Mouse (Mus musculus) lung, adult 2 months (tissue): Measurements from ENCODE around the gene Vmn1r14. TPM values are rescaled to one million over a fixed set of nuclear protein-coding genes. Genes with fewer than 3 reads are reported as not detected.
"Not testable (repeated sequence)": the region's sequence is repeated elsewhere in the genome, so short reads cannot be mapped to it uniquely, and the experiment has no call there.

ENCODE experiments used
- DNase-seq: peaks from one replicate; pipeline ENCODE4 v3.0.0; 2022
- H3K4me1 ChIP-seq: fragments of 200-500 bp; 2 replicates; pipeline ENCODE4 v1.6.1; 2011; ENCODE audit warnings: low read length; ENCODE audit not compliant: control insufficient read depth, insufficient read depth
- H3K4me3 ChIP-seq: fragments of 200-500 bp; replicated peaks from 2 replicates; pipeline ENCODE3; 2011; ENCODE audit warnings: low read depth, mild to moderate bottlenecking, control low read depth, low read length; ENCODE audit errors: extremely low read depth
- CTCF ChIP-seq: fragments of 200-500 bp; IDR thresholded peaks from 2 replicates; pipeline ENCODE4 v1.5.1; 2011; ENCODE audit warnings: mild to moderate bottlenecking, low read length, control low read depth; ENCODE audit not compliant: insufficient read depth
- POLR2A ChIP-seq: fragments of 200-500 bp; IDR thresholded peaks from 2 replicates; pipeline ENCODE4 v1.6.1; 2011; ENCODE audit warnings: low read depth, mild to moderate bottlenecking, control low read depth, low read length, borderline replicate concordance; ENCODE audit errors: extremely low read depth
- WGBS: fragments of 180-500 bp; shearing (Covaris S2); methylation state at CpG from one replicate; pipeline ENCODE4 v1.1.7; 2018; 5-methylcytosine and 5-hydroxymethylcytosine counted together
- polyA plus RNA-seq: library from polyadenylated mRNA; depleted of rRNA; stranded (reverse); fragments of >200 nt; gene quantifications from 2 replicates; pipeline ENCODE4 v1.2.3, GENCODE M21; 2012; rRNA removed

Gene Vmn1r14
- polyA plus RNA-seq, result not detected in 2 replicates

DNA sequence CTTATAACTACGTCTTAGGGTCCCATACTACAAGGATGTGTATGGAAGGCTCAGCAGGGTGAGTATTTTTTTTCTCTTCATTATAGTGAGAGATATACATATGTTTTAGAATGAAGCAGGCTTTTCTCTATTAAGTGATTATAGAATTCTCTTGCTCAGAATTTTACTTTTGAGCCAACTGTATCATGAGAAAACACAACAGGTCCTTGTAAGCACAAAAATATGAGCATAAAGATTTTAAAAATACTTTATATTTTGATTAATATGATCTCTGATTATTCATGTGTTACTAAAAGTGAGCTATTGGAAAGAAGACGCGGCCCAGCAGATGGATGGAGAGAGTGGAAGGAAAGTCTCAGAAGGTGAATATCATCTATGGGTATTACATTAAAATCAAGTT is at the start of gene Vmn1r14:
TSS of gene Vmn1r14 (plus strand) at position 301 of the 400 bp plus-strand sequence.
- 92% methylated on average over 3 of the region's 3 CpGs for WGBS
- Histone ChIP-seq H3K4me1 (no peaks in the 10 kb centered on the region), H3K4me3 (no peak within 1 kb of the TSS)
- DNase-seq, result no peak
- TF ChIP-seq POLR2A, result no peak
- no peak for TF ChIP-seq CTCF

DNA sequence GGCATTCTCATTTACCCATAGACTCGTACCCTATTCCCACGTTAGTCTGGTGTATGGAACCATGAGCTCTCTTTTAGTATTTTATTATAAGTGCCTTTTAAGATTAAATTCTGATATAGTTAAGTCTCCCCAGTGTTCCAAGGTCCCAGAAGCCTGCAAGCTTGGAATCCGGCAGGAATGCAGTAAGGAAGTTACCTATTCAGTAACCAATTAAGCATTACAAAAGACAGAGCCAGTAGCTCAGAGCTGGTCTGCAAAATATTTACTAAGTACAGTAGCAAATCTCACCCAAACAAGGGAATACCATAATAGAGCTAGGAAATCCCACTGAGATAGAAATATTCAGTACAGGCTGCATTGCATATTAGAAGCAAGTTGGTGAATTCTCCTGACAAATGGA is 41.5 kb upstream of the Vmn1r14 start:
- H3K4me3 ChIP-seq, DNase-seq: not testable (repeated sequence)
- 70% methylated on average over 3 of the region's 3 CpGs for WGBS

DNA sequence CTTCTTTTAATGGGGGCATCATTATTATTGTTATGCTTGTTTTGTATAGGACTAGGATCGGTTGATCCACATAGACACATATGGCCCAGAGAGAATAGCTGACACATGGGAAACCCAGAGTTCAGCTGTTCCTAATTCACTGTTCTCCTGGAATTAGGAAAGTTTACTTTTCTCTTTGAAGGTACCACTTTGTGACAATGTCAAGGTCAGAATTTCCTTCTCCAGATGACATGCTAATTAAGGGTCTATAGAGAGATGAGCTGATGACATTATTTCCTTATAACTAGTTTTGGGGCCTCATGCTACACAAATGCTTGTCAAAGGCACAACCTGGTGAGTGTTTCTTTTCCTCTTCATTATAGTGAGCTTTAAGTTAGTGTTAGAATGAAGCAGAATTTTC is 28.5 kb upstream of the Vmn1r14 start, which contains the start of gene Vmn1r13:
TSS of gene Vmn1r13 (plus strand) at position 301 of the 400 bp plus-strand sequence.
- not testable (repeated sequence) for H3K4me1 ChIP-seq, H3K4me3 ChIP-seq, DNase-seq
- WGBS, result 82% methylated on average over 1 of the region's 1 CpGs

More for the DNA sequence above, 41.5 kb upstream of the Vmn1r14 start:
- not testable (repeated sequence) for H3K4me1 ChIP-seq

DNA sequence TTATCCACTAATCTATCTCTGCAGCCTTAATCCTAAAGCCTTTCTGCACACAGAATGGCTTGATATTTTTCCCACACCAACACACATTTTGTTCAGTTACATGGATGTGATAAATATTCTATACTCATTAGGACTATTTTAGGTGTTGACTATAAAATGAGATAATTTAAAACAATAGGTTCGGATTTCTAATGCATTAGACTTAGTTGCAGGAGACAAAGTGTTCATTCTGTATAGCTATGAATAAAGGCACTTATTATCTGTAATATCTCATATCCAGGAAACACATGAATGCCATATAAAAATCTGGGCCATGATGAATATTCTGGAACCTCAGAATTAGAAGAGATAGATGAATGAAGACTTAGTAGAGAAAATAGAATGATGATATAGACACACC is 26.2 kb downstream of the Vmn1r14 start, which contains the start of gene Vmn1r15:
TSS of gene Vmn1r15 (plus strand) at position 301 of the 400 bp plus-strand sequence.
- Histone ChIP-seq H3K4me1 (no peaks in the 10 kb centered on the region), H3K4me3 (no peak within 1 kb of the TSS)
- TF ChIP-seq CTCF, result no peak
- TF ChIP-seq POLR2A, result no peak
- 52% methylated on average over 1 of the region's 1 CpGs for WGBS
- DNase-seq, result no peak

DNA sequence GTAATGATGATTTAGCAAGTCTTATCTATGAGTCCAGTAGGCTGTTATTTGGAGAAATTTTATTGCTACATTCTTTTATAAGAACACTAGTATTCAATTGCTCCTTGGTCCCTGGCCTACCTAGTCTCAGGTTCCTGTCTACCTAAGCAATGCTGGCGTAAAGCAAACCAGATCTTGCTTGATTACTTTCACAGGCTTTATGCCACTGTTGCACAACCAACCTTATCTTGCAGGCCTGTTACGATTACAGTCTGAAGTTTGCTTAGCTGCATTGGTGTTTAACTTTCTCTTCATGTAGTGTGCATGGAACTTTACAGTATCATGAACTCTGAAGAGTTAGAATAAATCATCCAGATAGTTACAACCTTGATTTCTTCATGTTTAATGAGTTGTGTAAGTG is 29.5 kb downstream of the Vmn1r14 start:
- no peaks in the 10 kb centered on the region for H3K4me1 ChIP-seq
- H3K4me3 ChIP-seq, result no peak overlapping the region
- WGBS, result 73% methylated on average over 2 of the region's 2 CpGs
- no peak for DNase-seq
- TF ChIP-seq CTCF (no peak), POLR2A (no peak)

DNA sequence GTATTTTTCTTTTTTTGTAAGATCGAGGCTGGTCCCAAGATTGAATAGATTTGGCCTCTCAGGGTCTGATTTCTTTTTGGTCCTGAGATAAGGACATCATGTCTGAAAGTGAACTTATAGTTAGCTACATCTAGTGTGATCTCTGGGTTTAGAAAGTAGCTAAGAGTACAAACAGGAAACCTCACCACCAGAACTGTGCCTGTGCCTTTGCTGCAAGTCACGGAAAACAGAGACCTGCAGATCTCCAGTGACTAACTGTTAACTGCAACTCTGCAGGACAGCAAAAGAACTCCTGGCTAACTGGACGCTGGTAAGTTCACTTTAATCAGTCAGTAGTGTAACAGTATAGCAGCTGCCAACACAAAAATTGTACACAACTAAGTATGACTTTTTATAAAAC is 40.4 kb downstream of the Vmn1r14 start:
- TF ChIP-seq CTCF (no peak), POLR2A (no peak)
- DNase-seq, result no peak
- no peak overlapping the region for H3K4me3 ChIP-seq
- H3K4me1 ChIP-seq, result no peaks in the 10 kb centered on the region
- 54% methylated on average over 3 of the region's 3 CpGs for WGBS

DNA sequence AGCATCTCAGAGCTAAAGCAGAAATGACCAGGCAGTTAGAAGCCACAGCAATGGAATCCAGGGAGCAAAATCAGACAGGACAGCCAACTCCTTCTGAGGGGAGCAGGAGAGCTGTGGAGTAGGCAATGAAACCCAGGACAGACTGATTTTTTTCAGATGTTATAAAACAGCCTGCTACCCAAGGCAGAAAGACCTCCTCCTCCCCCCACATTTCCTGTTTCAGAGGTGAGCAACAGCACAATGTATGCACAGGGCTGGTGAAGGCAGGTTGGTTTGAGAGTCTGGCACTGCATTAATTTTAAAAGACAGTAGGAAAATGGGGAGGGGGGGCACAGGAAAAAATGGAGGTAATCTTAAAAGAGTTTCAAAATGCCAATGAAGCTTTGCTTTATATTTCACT is 41.0 kb downstream of the Vmn1r14 start:
- Histone ChIP-seq H3K4me3 (no peak overlapping the region), H3K4me1 (no peaks in the 10 kb centered on the region)
- no peak for DNase-seq
- TF ChIP-seq POLR2A (no peak), CTCF (no peak)

DNA sequence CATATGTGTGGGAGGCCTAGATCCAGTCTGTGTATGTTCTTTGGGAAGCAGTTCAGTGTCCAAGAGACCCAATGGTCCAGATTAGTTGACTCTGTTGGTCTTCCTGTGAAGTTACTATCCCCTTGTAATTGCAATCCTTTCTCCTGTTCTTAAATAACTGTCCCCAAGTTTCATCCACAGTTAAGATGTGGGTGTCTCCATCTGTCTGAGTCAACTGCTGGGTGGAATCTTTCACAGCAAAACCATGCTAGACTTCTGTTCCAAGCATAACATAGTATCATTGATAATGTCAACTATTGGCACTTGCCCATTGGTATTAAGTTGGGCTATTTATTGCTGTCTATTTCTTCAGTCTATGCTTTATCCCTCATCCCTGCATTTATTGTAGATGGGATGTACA is 47.5 kb downstream of the Vmn1r14 start:
- TF ChIP-seq CTCF, result no peak
- TF ChIP-seq POLR2A, result no peak
- DNase-seq, result no peak
- H3K4me3 ChIP-seq, result no peak overlapping the region
- H3K4me1 ChIP-seq, result no peaks in the 10 kb centered on the region

Other genes starting within 250 kb of the Vmn1r14 start
- gene Vmn1r6, start 234.4 kb upstream of the Vmn1r14 start, polyA plus RNA-seq, result not detected in 2 replicates
- not detected in 2 replicates for gene Vmn1r7, start 206.4 kb upstream of the Vmn1r14 start, polyA plus RNA-seq
- gene Vmn1r8, start 199.4 kb upstream of the Vmn1r14 start, polyA plus RNA-seq, result not detected in 2 replicates
- not detected in 2 replicates for gene Vmn1r9, start 164.9 kb upstream of the Vmn1r14 start, polyA plus RNA-seq
- not detected in 2 replicates for gene Vmn1r10, start 122.2 kb upstream of the Vmn1r14 start, polyA plus RNA-seq
- not detected in 2 replicates for gene Vmn1r11, start 98.2 kb upstream of the Vmn1r14 start, polyA plus RNA-seq
- gene Vmn1r12, start 74.8 kb upstream of the Vmn1r14 start, polyA plus RNA-seq, result not detected in 2 replicates
- gene Vmn1r13, start 28.4 kb upstream of the Vmn1r14 start, polyA plus RNA-seq, result not detected in 2 replicates
- gene Vmn1r15, start 26.3 kb downstream of the Vmn1r14 start, polyA plus RNA-seq, result not detected in 2 replicates
- gene Vmn1r16, start 97.8 kb downstream of the Vmn1r14 start, polyA plus RNA-seq, result not detected in 2 replicates
- not detected in 2 replicates for gene Vmn1r17, start 132.0 kb downstream of the Vmn1r14 start, polyA plus RNA-seq
- gene Vmn1r18, start 164.1 kb downstream of the Vmn1r14 start, polyA plus RNA-seq, result not detected in 2 replicates
- gene Vmn1r19, start 172.1 kb downstream of the Vmn1r14 start, polyA plus RNA-seq, result not detected in 2 replicates
- not detected in 2 replicates for gene Vmn1r20, start 197.2 kb downstream of the Vmn1r14 start, polyA plus RNA-seq